Mouse (Mus musculus) neural tube, embryonic 10.5 days (tissue): Measurements from ENCODE around the gene Bcr.

Experiments used
- DNase-seq: peaks from one replicate; pipeline ENCODE4 v3.0.0-alpha.2; 2017; ENCODE audit warnings: low spot score; ENCODE audit errors: extremely low spot score

The Bcr gene

GRCm38 (mm10) chr10:75093252-75093987 is 33.0 kb downstream of the Bcr start:
- DNase-seq: peak; percentile 49

- DNase-seq: no peak
These were observed 33.9 kb downstream of the Bcr start for GRCm38 (mm10) chr10:75094338-75094737.

DNA sequence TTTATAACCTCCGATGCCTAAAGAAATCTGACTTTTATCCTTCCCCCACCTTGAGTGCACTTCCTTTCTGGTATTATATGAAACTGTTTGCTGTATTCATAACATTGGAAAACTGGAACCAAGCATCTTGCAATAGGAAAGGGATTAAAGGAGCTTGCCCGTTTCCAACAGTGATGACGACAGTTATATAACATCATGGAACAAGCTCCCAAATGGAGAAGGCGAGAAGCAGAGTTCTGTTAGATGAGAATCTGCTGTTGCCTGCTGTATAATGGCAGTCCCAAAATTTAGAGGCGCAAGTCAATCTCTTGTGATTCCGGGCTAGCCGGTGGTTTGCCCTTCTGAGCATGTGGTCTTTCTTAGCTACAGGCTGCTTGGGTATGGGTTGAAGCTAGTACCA is 34.8 kb downstream of the Bcr start:
- DNase-seq: no peak

DNA sequence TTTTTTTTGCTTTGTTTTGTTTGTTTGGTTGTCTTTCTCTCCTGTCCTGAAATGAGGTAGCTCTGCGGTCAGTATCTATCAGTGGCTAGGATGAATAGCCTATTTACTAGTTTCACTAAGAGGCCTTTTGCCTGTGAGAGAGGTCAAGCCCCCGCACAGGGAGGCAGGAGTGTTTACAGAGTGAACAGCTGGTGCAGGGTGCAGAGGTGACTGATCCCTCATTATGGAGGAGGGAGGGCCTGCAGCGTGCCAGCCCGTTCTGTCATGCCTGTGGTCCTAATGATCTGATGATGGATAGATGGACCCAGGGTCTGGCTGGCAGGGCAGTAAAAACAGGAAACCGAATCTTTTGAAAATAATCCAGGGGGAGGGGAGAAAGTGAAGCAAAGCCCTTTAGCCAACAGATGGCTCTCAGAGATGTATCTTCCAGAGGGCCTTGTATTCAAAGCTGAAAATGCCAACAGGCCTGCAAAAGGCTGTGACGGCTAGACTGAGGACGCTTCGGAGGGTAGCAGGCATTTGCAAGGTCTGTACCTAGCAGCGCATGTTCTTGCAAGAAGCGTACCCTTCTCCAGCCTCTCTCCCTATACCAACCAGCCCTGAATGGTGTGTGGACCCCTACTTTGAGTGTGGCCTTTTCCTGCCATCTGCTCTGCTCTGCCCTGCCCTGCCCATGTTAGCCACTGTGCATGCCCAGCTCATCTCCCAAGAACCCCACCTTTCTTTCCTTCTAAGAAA is 38.2 kb downstream of the Bcr start:
- DNase-seq: peak; percentile 81

- DNase-seq: no peak
These were observed 39.9 kb downstream of the Bcr start for GRCm38 (mm10) chr10:75100298-75100697.

GRCm38 (mm10) chr10:75103502-75103901 is 43.1 kb downstream of the Bcr start:
- no peak for DNase-seq

DNA sequence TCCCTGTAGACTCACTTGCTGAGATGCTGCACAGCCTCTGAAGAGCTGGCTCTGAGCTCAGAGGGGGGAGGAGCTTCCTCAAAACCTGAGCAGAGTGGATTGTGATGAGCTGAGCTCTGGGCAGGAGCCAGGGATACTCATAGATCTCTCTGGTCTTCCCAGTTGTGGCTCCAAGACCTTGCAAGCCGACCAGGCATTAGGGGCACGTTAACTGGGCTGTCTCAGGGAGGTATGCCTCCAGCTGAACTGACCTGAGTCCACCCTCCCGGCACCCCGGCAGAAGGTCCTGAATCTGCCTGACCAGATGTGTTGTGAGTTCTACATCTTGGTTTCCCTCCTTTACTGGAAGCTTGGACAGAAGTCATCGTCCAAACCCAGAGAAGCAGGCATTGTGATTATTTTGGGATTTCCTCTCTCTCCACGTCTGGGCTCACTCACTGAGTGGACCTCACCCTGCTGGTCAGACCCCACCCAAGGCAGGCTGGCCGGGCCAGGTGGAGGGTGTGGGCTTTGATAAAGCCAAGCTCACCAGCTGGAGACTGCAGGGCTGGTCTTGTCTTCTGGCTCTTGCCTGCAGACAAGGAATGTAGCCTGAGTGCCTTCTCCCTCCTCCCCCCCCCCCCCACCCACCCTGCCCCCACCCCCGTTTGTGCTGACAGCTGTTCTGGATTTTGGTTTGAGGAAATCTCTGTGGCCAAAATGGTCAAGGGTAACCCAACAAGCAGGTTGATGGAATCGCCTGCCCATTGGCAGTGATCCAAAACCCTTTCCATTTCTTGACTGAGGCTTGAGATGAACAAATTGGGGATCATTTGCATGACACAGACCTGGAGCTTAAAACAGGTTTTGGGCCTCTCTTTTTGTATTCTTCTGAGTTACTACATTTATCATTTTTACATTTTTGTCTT is 44.1 kb downstream of the Bcr start:
- DNase-seq: no peak

DNA sequence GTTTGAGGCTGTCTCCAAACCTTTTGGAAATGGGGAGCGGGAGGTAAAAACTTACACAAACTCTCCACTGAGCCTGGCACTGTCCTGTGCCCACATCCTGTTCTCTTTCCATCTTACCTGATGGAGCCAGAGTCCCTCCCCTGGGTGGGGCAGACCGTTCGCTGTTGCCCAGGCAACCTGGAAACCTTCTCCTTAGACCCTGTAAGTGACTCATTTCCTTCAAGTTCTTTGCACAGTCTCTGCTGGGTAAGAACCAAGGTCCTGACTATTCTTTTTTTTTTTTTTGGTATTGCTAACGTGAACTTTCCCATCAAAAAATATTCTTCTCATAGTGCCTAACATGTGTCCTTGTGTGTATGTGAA is 44.7 kb downstream of the Bcr start:
- no peak for DNase-seq

- DNase-seq: no peak
These were observed 45.3 kb downstream of the Bcr start for GRCm38 (mm10) chr10:75105687-75106086.

DNA sequence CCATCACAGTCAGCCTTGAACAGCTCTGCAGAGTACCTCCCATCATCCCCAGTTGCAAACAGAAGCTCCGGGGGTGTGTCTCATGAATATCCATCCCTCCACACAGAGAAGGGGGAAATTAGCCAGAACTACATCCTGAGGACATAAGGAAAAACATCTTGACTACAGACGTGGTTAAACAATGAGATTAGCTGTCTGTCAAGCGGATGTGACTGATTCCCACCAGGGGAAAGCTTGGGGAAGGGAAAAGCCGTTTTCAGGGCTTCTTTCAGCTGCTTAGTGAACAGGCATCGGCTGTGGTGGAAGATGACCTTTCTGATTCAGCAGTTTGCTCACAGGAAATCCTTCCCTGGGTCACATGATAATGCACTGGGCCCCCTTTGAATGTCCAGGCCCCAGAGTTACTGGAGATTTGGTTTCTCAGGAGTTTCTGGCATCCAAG is 46.6 kb downstream of the Bcr start:
- no peak for DNase-seq

DNA sequence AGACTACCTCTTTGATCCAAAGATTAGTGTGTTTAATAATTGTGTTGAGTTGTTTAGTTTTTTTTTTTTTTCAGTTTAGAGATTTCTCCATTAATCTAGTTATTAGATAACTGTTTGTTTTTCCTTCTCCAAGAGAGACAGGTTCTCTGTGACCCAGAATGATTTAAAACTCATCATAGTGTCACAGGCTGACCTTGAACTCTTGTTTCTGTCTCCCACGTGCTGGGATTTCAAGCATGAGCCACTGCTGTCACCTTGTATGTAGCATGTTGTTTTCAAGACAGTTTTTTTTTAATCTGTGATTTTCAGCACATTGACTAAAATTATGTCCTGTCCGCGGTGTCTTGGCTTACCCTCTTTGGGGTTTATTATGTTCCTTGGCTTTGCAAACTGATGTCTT is 47.7 kb downstream of the Bcr start:
- DNase-seq: no peak

DNA sequence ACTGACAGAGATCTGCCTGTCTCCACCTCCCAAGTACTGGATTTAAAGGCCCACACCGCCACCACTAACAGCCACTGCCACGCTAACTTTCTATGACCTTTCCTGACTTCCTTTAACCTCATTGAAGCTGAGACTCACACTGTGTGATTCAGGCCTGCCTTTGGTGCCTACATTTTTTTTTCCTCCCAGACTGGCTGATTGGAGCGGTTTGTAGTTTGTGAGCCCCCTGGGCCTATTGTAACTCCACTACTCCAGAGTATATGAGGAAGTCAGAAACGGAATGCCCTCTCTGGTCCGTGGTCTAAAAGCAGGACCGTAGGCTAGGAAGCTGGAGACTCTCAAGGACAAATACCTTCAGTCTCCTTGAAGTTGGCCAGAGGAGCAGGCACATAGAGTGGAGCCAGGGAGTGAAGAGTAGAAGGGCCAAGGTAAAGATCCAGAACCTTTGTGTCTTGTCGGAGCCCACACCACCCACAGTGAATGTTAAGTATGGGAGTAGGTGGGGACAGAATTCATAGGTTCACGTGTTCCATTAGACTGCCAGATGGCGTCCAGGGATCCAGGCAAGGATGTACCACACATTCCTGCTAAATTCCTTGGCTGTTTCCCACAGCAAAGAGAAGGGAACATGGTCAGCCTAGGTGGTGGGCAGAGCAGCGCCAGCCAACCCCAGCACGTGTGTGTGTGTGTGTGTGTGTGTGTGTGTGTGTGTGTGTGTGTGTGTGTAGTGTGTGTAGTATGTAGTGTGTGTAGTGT is 51.2 kb downstream of the Bcr start:
- DNase-seq: no peak

DNA sequence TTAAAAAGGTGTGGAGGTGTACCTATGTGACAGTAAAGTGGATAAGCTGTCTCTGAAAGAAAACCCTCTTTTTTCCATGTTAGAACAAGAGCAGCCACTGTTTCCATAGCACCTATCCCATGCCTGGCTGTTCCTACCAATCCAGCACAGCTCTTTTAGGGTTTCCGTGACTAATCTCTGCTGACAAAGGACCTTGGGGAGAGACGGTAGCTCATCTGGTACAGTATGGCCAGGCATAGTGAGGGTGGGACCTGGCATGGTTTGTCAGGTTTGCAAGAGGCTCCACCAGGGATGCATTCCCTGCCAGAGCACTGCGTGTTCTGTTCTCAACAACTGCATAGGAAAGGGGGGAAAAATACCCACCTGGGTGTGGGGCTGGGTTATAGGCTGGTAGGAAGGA is 52.0 kb downstream of the Bcr start:
- no peak for DNase-seq

GRCm38 (mm10) chr10:75113620-75114019 is 53.2 kb downstream of the Bcr start:
- DNase-seq: no peak

- DNase-seq: no peak
These were observed 54.8 kb downstream of the Bcr start for GRCm38 (mm10) chr10:75115240-75115639.

GRCm38 (mm10) chr10:75116842-75117457 is 56.6 kb downstream of the Bcr start:
- DNase-seq: no peak

DNA sequence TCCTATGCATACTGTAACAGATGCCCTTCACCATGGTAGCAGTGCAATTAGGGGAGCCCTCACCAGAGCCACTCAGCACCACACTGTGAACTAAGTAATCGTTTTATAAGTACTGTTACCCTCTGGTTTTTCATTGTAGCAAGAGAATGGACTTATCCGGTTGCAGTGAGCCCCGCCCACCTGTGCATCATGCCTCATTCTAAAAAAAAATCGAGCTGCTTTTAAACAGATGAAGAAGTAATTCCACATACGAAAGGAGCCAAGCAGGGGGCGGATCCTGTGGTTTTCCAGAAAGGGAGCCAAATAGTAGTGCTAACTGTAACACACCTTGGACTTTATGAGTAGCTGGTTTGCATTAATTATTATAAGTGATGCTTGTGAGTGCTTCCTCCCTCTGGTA is 58.1 kb downstream of the Bcr start:
- DNase-seq: no peak

GRCm38 (mm10) chr10:75119396-75119795 is 59.0 kb downstream of the Bcr start:
- no peak for DNase-seq

- DNase-seq: no peak
These were observed 59.8 kb downstream of the Bcr start for GRCm38 (mm10) chr10:75120176-75120575.

DNA sequence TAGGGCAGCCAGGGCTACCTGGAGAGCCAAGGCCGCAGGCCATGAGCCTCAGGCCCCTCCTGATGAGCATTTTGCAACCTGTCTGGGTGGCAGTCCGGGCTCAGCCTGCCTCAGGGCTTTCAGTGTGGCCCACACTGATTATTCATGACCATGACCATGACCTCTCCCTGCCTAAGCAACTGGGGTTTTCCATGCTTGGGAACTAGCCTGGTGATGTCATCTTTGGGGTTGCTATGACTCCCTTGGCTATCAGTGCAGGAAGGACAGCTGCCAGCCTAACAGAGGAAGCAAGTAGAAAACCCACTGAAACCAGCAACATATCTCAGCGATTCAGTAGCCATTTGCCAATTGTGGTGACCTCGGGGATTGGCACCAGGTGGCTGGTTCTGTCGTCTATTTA is 60.6 kb downstream of the Bcr start:
- no peak for DNase-seq

- DNase-seq: no peak
These were observed 65.2 kb downstream of the Bcr start for GRCm38 (mm10) chr10:75125577-75125976.
